Mouse (Mus musculus) embryonic facial prominence, embryonic 10.5 days (tissue): ENCODE measurements around the gene Gm3646. TPM values are rescaled to one million over a fixed set of nuclear protein-coding genes. Genes with fewer than 3 reads are reported as not detected.

Experiments
- DNase-seq: peaks from one replicate; pipeline ENCODE4 v3.0.0-alpha.2; 2017; ENCODE audit warnings: low spot score
- H3K27ac ChIP-seq: fragments of 300-500 bp; sonication (generic); replicated peaks from 2 replicates; pipeline ENCODE4 v1.5.1; 2016; ENCODE audit warnings: mild to moderate bottlenecking
- H3K27me3 ChIP-seq: fragments of 300-500 bp; sonication (generic); replicated peaks from 2 replicates; pipeline ENCODE4 v1.6.1; 2016; ENCODE audit warnings: low read depth, mild to moderate bottlenecking; ENCODE audit not compliant: poor library complexity, severe bottlenecking
- H3K36me3 ChIP-seq: fragments of 300-500 bp; sonication (generic); replicated peaks from 2 replicates; pipeline ENCODE4 v1.6.1; 2016; ENCODE audit warnings: mild to moderate bottlenecking, moderate library complexity
- H3K4me1 ChIP-seq: fragments of 300-500 bp; sonication (generic); 2 replicates; pipeline ENCODE4 v1.6.1; 2016
- H3K4me3 ChIP-seq: fragments of 300-500 bp; sonication (generic); 2 replicates; pipeline ENCODE4 v1.5.1; 2016; ENCODE audit warnings: mild to moderate bottlenecking, moderate library complexity
- H3K9me3 ChIP-seq: fragments of 300-500 bp; sonication (generic); 2 replicates; pipeline ENCODE4 v1.6.1; 2016; ENCODE audit warnings: mild to moderate bottlenecking
- WGBS: fragments of 180-500 bp; shearing (Covaris S2); methylation state at CpG from one replicate; pipeline ENCODE4 v1.1.7; 2016; 5-methylcytosine and 5-hydroxymethylcytosine counted together
- polyA plus RNA-seq: library from polyadenylated mRNA; unstranded; fragments of >200 nt; fragmentation: Nextera tagmentation; extraction: Ambion mirVana; gene quantifications from 2 replicates; pipeline ENCODE4 v1.2.1, GENCODE M21; 2016

The Gm3646 gene
- polyA plus RNA-seq, 1 experiment from 2014 or later, result not detected

DNA sequence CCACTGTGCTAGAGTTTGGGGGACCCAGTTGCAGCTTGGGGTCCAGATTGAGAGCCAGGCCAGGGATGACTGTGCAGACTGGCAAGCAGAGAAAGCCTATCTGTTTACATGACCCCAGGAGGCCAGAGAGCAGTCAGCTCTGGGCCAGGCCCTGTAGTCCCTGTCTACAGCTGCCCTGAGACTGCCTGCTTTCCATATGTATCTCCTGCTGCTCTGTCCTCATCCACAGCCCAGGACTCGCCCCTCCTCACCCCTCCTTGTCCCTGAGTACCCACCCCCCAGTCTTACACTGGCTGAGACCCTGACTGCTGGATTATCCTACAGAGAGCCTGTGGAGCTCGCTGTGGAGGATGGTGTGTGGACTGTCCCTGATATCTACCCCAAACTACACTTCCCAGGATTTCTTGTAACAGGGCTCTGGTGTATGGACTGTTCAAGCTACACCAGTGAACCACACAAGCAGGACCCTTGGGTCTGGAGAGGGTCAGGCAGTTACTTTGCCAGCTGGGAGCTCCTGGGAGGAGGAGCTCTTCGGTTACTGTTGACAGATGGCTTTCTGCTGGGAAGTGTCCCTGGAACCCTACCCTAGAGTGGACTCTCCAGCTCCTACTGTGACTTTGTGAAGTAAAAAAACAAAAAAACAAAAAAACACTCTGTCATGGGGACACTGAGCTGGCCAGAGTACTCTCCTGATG is 32.6 kb downstream of the Gm3646 start:
- Histone ChIP-seq H3K27ac (peak overlapping the region; percentile 41), H3K9me3 (no peaks in the 10 kb centered on the region), H3K4me1 (peaks cover 25% of the 10 kb centered on the region), H3K4me3 (no peak overlapping the region), H3K27me3 (no peaks in the 10 kb centered on the region), H3K36me3 (no peaks in the 10 kb centered on the region)
- WGBS, result 26% methylated on average over 3 of the region's 3 CpGs
- peak; percentile 40 for DNase-seq

DNA sequence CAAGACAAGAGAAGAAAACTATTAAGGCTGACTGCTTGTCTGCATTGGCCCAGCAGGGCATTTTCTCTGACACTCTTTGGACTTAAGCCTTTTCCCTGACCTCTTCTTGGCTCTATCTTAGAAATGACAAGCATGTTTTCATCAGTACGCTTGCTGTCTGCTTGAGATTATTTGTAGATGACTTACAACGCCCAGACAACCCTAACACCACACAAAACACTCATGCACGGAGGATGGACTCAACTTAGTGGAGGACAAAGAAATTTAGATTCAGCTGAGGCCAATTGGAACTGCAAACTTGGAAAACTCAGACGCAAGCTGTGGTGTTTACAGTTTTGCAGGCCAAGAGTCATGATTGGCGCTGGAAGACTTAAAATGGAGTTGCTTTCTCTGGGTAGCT is 34.7 kb downstream of the Gm3646 start:
- WGBS, result 85% methylated on average over 5 of the region's 5 CpGs
- H3K36me3 ChIP-seq, result no peaks in the 10 kb centered on the region

DNA sequence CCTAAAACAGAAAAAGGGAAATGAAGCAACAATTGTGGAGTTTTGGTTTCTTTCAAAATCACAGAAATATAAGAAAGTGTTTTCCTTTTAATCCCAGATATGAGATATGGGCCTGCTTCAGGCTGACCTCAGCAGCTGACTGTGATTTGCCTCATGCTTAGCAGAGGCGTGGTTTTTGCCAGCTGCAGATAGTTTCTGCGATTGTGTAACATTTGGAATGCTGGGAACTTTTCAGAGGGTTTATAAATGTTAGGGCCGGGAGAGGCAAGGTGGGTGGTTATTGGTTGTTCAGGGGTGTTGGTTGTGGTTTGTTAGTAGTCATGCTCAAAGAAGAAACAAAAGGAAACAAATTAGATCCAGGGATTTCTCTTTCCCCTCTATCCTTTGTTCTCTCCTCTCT is 37.1 kb downstream of the Gm3646 start:
- Histone ChIP-seq H3K36me3 (no peaks in the 10 kb centered on the region), H3K27ac (no peak overlapping the region), H3K9me3 (no peaks in the 10 kb centered on the region), H3K4me3 (no peak overlapping the region), H3K27me3 (no peaks in the 10 kb centered on the region), H3K4me1 (peaks cover 15% of the 10 kb centered on the region)
- WGBS, result 79% methylated on average over 3 of the region's 3 CpGs
- no peak for DNase-seq

More for the DNA sequence above, 34.7 kb downstream of the Gm3646 start:
- Histone ChIP-seq H3K4me3 (no peak overlapping the region), H3K27me3 (no peaks in the 10 kb centered on the region), H3K27ac (no peak overlapping the region), H3K4me1 (peaks cover 25% of the 10 kb centered on the region), H3K9me3 (no peaks in the 10 kb centered on the region)
- no peak for DNase-seq

DNA sequence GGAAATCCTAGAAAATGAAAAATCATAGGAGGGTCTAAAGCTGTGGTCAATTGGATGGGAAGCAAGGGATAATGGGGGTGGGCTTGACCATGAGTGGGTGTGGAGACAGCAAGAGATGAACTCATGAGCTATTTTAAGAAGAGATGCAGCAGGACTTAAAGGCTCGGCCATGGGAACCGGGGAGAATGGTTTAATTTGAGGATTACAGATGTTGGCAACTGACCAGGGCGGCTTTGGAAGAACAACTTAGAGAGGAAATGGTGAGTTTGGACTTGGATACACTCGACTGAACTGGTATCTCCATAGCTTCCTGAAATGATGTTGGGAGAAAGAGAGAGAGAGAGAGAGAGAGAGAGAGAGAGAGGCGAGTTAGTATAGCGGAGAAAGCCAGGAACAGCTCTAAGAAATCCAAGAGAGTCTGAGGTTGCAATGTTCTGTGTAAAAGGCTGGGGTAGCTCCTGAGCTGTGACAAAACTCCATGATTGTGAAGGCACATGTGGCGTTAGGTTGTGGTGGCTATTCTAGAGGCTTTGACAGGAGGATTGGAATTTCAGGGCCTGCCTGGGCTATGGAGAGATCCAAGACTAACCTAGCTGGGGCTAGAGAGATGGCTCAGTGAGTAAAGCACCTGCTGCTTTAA is 39.2 kb downstream of the Gm3646 start:
- Histone ChIP-seq H3K4me1 (peaks cover 16% of the 10 kb centered on the region), H3K4me3 (no peak overlapping the region), H3K27me3 (no peaks in the 10 kb centered on the region; the same call in 1 of the 2 replicates), H3K36me3 (no peaks in the 10 kb centered on the region), H3K9me3 (no peaks in the 10 kb centered on the region), H3K27ac (no peak overlapping the region)
- no peak for DNase-seq
- WGBS, result 89% methylated on average over 7 of the region's 7 CpGs

DNA sequence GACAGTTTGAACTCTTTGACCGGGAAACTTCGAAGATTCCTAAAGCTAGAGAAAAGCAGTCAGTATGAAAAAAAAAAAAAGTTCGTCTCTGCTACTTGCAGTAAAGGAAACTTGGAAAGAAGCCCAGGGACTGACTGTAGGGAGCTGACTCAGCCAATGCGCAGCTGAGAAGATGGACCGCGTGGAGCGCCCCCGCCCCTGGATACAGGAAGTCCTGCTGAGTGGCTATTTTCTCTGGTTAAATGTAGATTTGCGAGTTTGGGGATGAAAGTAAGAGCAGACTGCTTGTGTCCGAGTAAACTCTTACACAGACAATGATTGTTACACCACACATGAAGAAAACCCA is 43.1 kb downstream of the Gm3646 start:
- 4% methylated on average over 10 of the region's 10 CpGs for WGBS
- no peaks in the 10 kb centered on the region for H3K9me3 ChIP-seq
- no peaks in the 10 kb centered on the region for H3K36me3 ChIP-seq
- DNase-seq, result peak; percentile 69
- no peaks in the 10 kb centered on the region; the same call in 1 of the 2 replicates for H3K27me3 ChIP-seq
- H3K27ac ChIP-seq, result peak overlapping the region; percentile 63; the same call in 1 of the 2 replicates
- peak overlapping the region; percentile 40 for H3K4me3 ChIP-seq
- peaks cover 36% of the 10 kb centered on the region for H3K4me1 ChIP-seq

DNA sequence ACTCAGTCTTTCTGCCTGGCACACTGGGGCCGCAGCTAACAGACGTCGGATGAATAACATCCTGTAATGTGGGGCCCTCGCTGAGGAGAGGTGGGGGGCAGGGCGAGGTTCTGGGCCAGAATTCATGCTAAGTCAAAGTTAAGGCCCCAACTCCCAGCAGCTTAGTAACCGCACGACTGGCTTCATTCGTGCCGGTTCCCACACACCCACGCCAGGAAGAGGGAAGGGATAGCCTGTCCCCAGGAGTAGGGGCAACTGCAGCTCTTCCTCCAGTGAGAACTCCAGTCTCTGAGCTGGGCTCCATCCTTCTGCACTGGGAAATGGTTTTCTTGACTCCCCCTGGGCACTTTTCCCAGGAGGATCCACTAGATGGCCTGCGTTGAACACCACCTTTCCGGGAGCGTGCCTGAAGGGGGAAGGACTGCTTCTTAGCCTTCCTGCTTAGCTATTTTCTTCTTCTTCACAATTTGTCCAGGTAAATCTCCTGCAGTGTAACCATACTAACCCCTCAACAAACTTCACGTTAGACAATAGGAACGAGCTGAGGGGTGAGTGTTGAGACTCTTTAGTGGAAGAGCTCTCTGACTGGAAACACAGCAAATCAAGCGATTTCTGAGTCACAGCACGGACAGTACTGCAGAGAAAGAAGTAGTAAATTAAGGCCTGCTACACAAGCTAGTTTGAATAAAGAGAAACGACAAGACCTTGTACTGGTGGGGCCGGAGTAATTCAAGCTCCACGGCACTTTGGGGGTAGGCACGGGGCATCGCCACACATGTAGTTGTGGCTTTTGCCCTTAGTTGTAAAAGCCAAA is 43.7 kb downstream of the Gm3646 start:
- WGBS, result 6% methylated on average over 22 of the region's 22 CpGs
- Histone ChIP-seq H3K9me3 (no peaks in the 10 kb centered on the region), H3K4me1 (peaks cover 36% of the 10 kb centered on the region), H3K4me3 (peak overlapping the region; percentile 40), H3K27me3 (no peaks in the 10 kb centered on the region; the same call in 1 of the 2 replicates), H3K36me3 (no peaks in the 10 kb centered on the region), H3K27ac (peak overlapping the region; percentile 63)
- peak; percentile 71 for DNase-seq

DNA sequence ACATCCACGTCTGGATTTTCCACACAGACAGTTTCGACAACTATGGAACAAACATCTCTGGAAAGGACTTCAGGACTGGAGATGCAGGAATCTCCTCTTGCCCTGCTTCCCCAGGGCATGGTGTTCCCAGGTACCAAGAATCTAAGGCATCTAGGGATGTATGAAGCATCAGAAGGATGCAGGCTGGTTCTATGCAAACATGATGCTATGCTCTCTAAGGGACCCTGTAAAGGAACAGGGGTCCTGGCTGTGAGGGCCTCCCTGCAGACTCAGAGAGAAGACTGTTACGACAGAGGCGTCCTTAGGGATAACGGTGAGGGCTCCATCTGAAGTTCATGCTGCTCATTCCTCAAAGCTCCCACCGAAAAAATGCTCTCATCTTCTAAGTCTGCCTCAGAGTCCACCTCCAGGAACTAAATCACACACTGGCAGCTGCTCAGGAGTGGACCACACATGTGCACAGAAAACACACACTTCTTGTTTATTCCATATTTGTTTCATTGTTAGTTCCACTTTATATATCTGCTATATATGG is 44.9 kb downstream of the Gm3646 start:
- Histone ChIP-seq H3K4me1 (peaks cover 36% of the 10 kb centered on the region), H3K27me3 (no peaks in the 10 kb centered on the region; the same call in 1 of the 2 replicates), H3K9me3 (no peaks in the 10 kb centered on the region), H3K36me3 (no peaks in the 10 kb centered on the region), H3K4me3 (no peak overlapping the region), H3K27ac (no peak overlapping the region)
- DNase-seq, result no peak
- 78% methylated on average over 6 of the region's 6 CpGs for WGBS

DNA sequence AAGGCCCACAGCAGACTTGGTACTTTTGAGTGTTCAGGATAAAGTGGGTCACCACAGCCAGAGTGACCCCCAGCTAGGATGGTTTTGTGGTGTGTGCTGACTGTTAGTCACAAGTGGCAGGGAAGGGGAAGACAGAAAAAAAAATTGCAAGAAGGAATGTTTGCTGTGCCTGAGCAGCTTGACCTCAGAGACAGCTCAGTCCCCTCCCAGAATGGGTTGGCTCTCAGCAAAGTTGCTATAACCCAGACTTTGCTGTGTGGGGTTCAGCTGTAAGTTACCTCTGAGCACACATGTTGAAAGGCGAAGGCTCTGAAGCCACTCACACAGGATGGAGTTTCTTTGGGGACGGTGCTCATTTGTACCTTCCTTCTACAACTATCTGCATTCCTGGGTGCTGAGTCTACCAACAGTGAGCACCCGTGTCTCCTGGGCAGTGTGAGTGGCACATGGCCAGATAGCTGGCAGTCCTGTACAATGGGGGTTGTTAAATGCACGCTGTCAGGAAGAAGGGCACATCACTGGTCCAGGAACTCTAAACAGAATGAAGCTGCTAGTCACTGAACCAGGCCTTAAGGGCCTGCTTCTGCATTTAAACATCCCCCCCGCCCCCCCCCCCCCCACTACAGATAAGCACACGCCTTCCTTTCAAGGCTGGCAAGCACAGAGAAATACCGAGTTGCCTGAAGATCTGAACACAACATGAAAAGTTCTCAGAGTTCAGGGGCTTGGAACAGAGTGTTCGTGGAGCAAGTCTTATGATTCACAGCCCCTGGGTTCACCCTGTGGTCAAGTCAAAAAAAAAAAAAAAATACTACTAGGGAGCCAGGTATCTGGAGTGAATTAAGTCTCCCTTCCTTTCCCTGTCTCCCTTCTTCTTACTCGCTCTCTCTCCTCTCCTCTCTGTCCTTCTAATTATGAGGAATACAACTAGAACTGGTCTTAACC is 45.6 kb downstream of the Gm3646 start:
- DNase-seq, result no peak
- 54% methylated on average over 9 of the region's 9 CpGs for whole genome bisulfite sequencing
- H3K4me1 ChIP-seq, result peaks cover 36% of the 10 kb centered on the region
- H3K27ac ChIP-seq, result peak overlapping the region; percentile 48; the same call in 1 of the 2 replicates
- no peak overlapping the region for H3K4me3 ChIP-seq
- no peaks in the 10 kb centered on the region for H3K9me3 ChIP-seq
- no peaks in the 10 kb centered on the region; the same call in 1 of the 2 replicates for H3K27me3 ChIP-seq
- H3K36me3 ChIP-seq, result no peaks in the 10 kb centered on the region

DNA sequence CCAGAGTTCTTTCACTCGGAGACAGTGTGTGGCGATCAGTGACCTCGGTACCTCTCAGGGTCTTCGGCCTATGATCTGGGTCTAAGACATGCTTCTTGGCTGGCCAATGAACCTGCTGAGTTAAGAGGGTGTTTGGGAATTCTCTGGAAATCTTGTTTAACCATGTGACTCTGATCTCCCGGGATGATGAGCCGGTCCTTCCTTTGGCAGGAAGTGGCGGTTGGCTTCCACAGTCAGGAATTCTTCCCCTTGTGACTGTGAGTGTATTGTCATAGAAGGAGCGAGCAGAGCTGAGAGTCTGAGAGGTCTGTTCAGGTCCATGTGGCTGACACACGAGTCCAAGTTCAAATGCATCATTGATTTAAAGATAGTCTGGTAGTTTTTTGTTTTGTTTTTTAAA is 46.9 kb downstream of the Gm3646 start:
- peaks cover 36% of the 10 kb centered on the region for H3K4me1 ChIP-seq
- no peak overlapping the region for H3K4me3 ChIP-seq
- 77% methylated on average over 9 of the region's 9 CpGs for WGBS
- H3K27me3 ChIP-seq, result no peaks in the 10 kb centered on the region; the same call in 1 of the 2 replicates
- H3K9me3 ChIP-seq, result no peaks in the 10 kb centered on the region
- H3K27ac ChIP-seq, result no peak overlapping the region
- no peak for DNase-seq
- H3K36me3 ChIP-seq, result no peaks in the 10 kb centered on the region

DNA sequence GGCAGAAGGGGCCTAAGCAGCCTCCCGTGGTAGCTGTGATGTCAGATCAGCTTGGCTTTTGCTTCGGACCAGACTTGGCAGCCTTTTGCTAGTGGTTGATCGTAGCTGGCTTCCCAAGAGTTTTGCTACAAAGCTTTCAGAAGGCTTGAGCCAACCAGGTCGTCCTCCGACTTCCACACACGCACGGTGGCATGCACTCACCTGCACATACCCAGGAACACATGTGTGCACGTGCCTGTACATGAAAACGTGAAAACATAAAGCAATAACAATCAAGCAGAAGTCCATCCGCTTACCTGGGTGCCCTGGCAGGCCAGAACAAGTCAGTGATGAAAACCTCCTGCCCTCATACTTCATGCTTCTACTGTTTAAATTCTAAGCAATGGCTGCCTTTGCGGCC is 48.2 kb downstream of the Gm3646 start:
- no peaks in the 10 kb centered on the region for H3K27me3 ChIP-seq
- no peaks in the 10 kb centered on the region for H3K36me3 ChIP-seq
- no peaks in the 10 kb centered on the region for H3K9me3 ChIP-seq
- no peak overlapping the region for H3K4me3 ChIP-seq
- WGBS, result 85% methylated on average over 11 of the region's 11 CpGs
- DNase-seq, result no peak
- H3K4me1 ChIP-seq, result peaks cover 30% of the 10 kb centered on the region
- H3K27ac ChIP-seq, result no peak overlapping the region

DNA sequence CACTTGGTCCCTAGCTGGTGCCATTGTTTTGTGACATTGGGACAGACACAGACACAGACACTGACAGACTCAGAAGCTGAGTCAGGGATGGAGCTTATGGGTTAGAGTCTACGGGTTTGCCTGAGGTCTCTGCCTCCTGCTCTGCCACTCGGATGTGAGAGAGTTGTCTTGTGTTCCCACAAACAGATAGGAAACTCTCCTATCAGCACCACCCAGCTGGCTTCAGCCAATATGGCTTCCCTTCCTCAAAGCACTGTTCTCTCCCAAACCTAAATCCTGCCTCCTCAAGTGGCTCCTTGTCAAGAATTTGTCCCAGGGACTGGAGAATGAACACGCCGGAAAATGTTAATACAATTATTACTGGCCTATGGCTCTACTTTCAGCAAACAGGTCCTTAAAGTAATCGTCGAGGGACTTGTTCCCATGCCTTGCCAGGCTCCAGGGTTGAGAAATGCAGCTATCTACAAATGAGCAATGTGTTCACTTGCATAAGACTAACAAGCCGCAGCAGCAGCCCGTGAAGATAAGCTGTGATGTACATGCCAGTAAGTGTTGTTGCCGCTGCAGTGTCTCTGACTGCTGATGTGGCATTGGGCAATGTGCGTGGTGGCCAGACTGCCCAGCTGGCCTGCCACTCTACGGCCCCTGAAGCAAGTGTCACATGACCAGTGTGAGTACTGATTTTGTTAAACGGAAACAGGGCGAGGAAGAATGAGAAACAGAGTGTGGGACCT is 50.7 kb downstream of the Gm3646 start:
- H3K36me3 ChIP-seq, result no peaks in the 10 kb centered on the region
- H3K4me3 ChIP-seq, result no peak overlapping the region
- no peak for DNase-seq
- WGBS, result 82% methylated on average over 13 of the region's 13 CpGs
- no peaks in the 10 kb centered on the region for H3K9me3 ChIP-seq
- H3K27ac ChIP-seq, result no peak overlapping the region
- H3K27me3 ChIP-seq, result no peaks in the 10 kb centered on the region
- H3K4me1 ChIP-seq, result peaks cover 25% of the 10 kb centered on the region
